Mouse (Mus musculus) spleen, adult 2 months (tissue): ENCODE measurements around the gene Fubp1.

Experiments
- CTCF ChIP-seq: fragments of 200-500 bp; IDR thresholded peaks from 2 replicates; pipeline ENCODE4 v1.5.1; 2011; ENCODE audit warnings: mild to moderate bottlenecking, inconsistent platforms; ENCODE audit not compliant: insufficient read depth, insufficient read length, insufficient replicate concordance; ENCODE audit errors: extremely low read depth
- POLR2A ChIP-seq: fragments of 200-500 bp; IDR thresholded peaks from 2 replicates; pipeline ENCODE4 v1.6.1; 2011; ENCODE audit warnings: low read depth, low read length, inconsistent platforms

DNA sequence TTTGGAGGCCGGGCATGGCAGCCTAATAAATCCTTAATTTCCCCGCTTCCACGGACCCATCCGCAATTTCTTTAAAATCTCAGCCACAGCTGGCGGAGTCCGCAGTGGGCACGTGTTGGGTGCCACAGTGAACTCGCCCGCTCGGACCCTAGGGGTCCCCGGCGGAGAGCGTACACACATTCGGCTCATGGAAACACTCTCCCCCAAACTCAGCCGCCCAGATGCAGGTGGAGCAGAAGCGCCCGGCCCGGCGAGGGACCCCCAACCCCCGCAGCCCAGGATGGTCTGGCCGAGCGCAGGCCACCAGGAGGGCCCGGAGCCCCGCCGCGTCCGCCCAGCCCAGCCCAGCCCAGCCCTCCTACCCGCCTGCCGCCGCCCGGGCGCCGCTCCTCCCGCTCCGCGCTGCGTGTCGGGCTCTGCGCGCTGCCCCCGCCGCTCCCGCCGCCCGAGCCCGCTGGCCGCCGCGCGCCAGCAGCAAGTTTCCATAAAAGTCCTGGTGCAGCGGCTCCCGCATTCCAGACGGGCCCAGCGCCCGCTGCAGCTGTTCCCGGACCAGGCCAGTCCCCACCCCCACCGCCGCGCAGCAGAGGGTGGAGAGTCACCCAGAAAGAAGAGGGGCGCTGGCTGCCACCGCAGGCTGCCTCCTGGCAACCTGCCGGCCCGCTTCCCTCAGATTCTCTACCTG, 55.3 kb downstream of the Fubp1 start:
- TF ChIP-seq CTCF (no peak), POLR2A (no peak)
